Mouse (Mus musculus): ENCODE measurements around the gene BC035044. TPM values are rescaled to one million over a fixed set of nuclear protein-coding genes. Genes with fewer than 3 reads are reported as not detected.

BC035044 gene
- polyA plus RNA-seq, 1 experiment from 2014 or later: 11.9 TPM

DNA sequence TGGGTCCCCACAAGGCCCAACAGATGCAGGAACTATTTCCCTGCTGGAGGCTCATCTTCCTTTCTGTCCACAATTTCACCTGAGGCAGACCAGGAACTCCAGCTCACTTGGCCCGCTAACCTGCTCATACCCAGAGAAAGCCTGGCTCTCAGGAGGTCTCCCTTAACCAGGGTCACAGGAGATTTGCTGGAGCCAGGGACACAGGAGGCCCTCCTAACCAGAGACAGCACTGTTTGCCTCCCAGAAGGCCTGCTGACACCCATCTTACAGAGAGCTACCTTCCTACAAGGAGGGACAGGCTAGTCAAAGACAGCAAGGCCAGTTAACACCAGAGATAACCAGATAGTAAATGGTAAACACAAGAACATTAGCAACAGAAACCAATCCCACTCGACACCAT lies 33.0 kb downstream of the BC035044 start:
- Histone ChIP-seq H3K36me3 (replicated peaks; ENCODE audit: insufficient read depth, low read length) (no peaks in the 10 kb centered on the region), H3K9ac (replicated peaks) (no peak overlapping the region), H3K4me3 (ENCODE audit: low read depth, low read length) (no peak overlapping the region), H3K27ac (ENCODE audit: low read depth) (no peak overlapping the region), H3K9me3 (ENCODE audit: low read length) (no peaks in the 10 kb centered on the region), H3K4me1 (ENCODE audit: insufficient read depth) (peaks cover 8% of the 10 kb centered on the region; the same call in 1 of the 2 replicates), H3K4me2 (ENCODE audit: low read depth, low read length) (no peak overlapping the region), H3K27me3 (ENCODE audit: insufficient read depth, low read length) (no peaks in the 10 kb centered on the region)
- WGBS (ENCODE audit: insufficient replicate concordance): 75% methylated on average over 2 of the region's 2 CpGs
- DNase-seq (no peak), ATAC-seq (no peak)
- TF ChIP-seq CTCF (IDR thresholded peaks at IDR 0.05; ENCODE audit: low read depth) (no peak), EP300 (IDR thresholded peaks at IDR 0.05; ENCODE audit: low read depth) (no peak)

DNA sequence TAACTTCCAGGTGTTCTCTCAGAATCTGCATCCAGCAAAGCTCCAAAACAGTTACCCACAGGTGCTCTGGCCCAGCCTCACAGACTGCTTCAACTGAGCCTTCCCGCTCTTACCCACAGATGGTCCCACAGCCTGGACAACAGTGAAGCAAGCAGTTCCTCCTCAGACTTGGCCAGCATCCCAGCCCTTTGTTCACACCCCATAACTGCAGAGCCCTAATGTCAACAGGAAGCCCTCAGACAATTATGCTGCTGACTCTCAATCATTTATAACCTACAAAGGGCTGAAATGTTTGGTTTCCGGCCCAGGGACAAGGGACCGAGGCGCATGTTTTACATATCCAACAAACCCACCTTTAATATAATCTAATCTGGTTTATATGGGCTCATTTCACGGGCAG lies 34.7 kb downstream of the BC035044 start:
- ATAC-seq (peak; percentile 51), DNase-seq (no peak)
- no peaks in the 10 kb centered on the region for H3K27me3 ChIP-seq (ENCODE audit: insufficient read depth, low read length)
- TF ChIP-seq CTCF (IDR thresholded peaks at IDR 0.05; ENCODE audit: low read depth) (no peak), EP300 (IDR thresholded peaks at IDR 0.05; ENCODE audit: low read depth) (0 out of 2 replicates have a peak, but pooled peaks have one; percentile 23)
- no peak overlapping the region for H3K4me3 ChIP-seq (ENCODE audit: low read depth, low read length)
- H3K4me2 ChIP-seq (ENCODE audit: low read depth, low read length): no peak overlapping the region
- no peaks in the 10 kb centered on the region for H3K9me3 ChIP-seq (ENCODE audit: low read length)
- WGBS (ENCODE audit: insufficient replicate concordance): 59% methylated on average over 5 of the region's 5 CpGs
- H3K9ac ChIP-seq (replicated peaks): no peak overlapping the region
- no peaks in the 10 kb centered on the region for H3K36me3 ChIP-seq (replicated peaks; ENCODE audit: insufficient read depth, low read length)
- H3K27ac ChIP-seq (ENCODE audit: low read depth): no peak overlapping the region
- H3K4me1 ChIP-seq (ENCODE audit: insufficient read depth): peaks cover 15% of the 10 kb centered on the region

DNA sequence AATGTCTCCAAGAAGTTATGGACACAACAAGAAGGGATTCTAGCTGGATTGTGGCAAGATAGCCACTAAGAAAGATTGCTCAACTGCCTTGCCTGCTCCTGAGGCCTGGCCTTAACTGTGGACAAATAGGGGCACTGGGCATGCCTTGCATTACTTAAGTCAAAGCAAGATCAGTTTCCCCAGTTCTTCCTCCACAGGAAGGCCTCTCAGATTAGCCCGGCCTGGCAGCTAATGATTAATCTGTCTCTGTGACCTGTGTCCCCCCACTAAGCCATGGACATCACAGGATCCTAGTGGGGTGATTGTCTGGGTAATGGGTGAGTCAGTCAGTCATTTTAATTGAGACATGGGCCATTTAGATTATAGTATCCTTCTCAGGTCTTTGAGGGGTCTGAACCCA lies 35.4 kb downstream of the BC035044 start:
- Histone ChIP-seq H3K27ac (ENCODE audit: low read depth) (no peak overlapping the region), H3K4me3 (ENCODE audit: low read depth, low read length) (no peak overlapping the region)
- DNase-seq: no peak

DNA sequence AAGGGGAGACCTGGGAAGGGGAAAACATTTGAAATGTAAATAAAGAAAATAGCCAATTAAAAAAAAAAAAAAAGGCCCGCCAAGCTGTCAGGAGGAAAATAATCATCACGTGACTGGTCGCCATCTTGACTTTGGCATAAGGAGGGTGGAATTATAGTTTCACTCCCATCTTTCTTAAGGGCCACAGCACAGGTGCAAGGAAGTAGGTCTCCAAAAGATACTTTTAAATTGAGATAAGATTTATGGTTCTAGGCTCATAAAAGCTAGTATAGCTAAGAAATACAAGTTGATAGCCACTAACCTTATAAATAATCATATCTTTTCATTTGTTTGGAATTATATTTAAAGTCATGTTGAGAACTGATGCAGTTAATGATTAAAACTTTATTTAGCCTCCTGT lies 36.0 kb downstream of the BC035044 start:
- H3K4me3 ChIP-seq (ENCODE audit: low read depth, low read length): no peak overlapping the region
- H3K27me3 ChIP-seq (ENCODE audit: insufficient read depth, low read length): no peaks in the 10 kb centered on the region
- no peaks in the 10 kb centered on the region for H3K36me3 ChIP-seq (replicated peaks; ENCODE audit: insufficient read depth, low read length)
- H3K9me3 ChIP-seq (ENCODE audit: low read length): no peaks in the 10 kb centered on the region
- H3K4me2 ChIP-seq (ENCODE audit: low read depth, low read length): no peak overlapping the region
- H3K27ac ChIP-seq (ENCODE audit: low read depth): no peak overlapping the region
- DNase-seq (no peak), ATAC-seq (no peak)
- WGBS (ENCODE audit: insufficient replicate concordance): 83% methylated on average over 3 of the region's 3 CpGs
- no peak overlapping the region for H3K9ac ChIP-seq (replicated peaks)
- TF ChIP-seq EP300 (IDR thresholded peaks at IDR 0.05; ENCODE audit: low read depth) (no peak), CTCF (IDR thresholded peaks at IDR 0.05; ENCODE audit: low read depth) (no peak)
- peaks cover 19% of the 10 kb centered on the region for H3K4me1 ChIP-seq (ENCODE audit: insufficient read depth)

More for the DNA sequence above, 35.4 kb downstream of the BC035044 start:
- Histone ChIP-seq H3K4me1 (ENCODE audit: insufficient read depth) (peaks cover 17% of the 10 kb centered on the region), H3K27me3 (ENCODE audit: insufficient read depth, low read length) (no peaks in the 10 kb centered on the region), H3K9ac (replicated peaks) (no peak overlapping the region), H3K36me3 (replicated peaks; ENCODE audit: insufficient read depth, low read length) (no peaks in the 10 kb centered on the region), H3K4me2 (ENCODE audit: low read depth, low read length) (no peak overlapping the region), H3K9me3 (ENCODE audit: low read length) (no peaks in the 10 kb centered on the region)
- no peak for ATAC-seq
- 18% methylated on average over 1 of the region's 1 CpGs for WGBS (ENCODE audit: insufficient replicate concordance)
- no peak for TF ChIP-seq EP300 (IDR thresholded peaks at IDR 0.05; ENCODE audit: low read depth)
- TF ChIP-seq CTCF (IDR thresholded peaks at IDR 0.05; ENCODE audit: low read depth): no peak

DNA sequence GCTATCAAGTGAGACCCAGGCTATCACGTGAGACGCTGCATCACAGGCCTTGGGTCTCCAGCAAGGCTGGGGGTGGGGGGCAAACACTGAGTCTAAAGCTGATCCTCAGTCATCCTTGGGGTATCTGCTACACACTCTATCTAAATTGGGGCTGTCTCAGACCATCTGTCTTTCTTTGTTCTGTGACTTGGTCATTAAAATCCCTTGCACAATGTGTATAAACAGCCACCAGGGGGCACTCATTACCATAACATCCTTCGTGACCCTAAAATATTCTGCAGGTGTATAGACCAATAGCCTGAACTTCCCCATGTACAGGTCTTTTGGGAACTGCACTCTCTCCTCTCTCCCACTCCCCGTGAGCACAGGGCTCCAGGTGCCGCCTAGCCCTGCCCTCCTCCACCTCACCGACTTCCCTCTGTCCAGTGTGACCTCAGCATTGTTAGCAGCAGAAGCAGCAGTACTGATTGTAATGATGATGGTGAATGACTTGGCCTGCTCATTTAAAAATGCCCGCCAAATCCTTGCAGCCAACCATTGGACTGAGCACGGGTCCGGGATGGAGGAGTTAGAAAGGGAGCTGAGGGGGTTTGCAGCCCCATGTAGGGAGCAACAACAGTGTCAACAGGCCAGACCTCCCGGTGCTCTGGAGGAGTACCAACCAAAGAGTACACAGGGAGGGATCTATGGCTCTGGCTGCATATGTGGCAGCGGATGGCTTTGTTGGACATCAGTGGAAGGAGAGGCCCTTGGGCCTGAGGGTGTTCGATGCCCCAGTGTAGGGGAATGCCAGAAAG lies 36.7 kb downstream of the BC035044 start:
- WGBS (ENCODE audit: insufficient replicate concordance): 46% methylated on average over 12 of the region's 12 CpGs
- Histone ChIP-seq H3K9me3 (ENCODE audit: low read length) (no peaks in the 10 kb centered on the region), H3K9ac (replicated peaks) (no peak overlapping the region), H3K36me3 (replicated peaks; ENCODE audit: insufficient read depth, low read length) (no peaks in the 10 kb centered on the region; the same call in 1 of the 2 replicates), H3K27ac (ENCODE audit: low read depth) (no peak overlapping the region), H3K27me3 (ENCODE audit: insufficient read depth, low read length) (no peaks in the 10 kb centered on the region), H3K4me1 (ENCODE audit: insufficient read depth) (peaks cover 19% of the 10 kb centered on the region), H3K4me2 (ENCODE audit: low read depth, low read length) (no peak overlapping the region), H3K4me3 (ENCODE audit: low read depth, low read length) (no peak overlapping the region)
- ATAC-seq: peak; percentile 48
- peak; percentile 64 for DNase-seq
- TF ChIP-seq CTCF (IDR thresholded peaks at IDR 0.05; ENCODE audit: low read depth) (peak; percentile 83), EP300 (IDR thresholded peaks at IDR 0.05; ENCODE audit: low read depth) (no peak)

DNA sequence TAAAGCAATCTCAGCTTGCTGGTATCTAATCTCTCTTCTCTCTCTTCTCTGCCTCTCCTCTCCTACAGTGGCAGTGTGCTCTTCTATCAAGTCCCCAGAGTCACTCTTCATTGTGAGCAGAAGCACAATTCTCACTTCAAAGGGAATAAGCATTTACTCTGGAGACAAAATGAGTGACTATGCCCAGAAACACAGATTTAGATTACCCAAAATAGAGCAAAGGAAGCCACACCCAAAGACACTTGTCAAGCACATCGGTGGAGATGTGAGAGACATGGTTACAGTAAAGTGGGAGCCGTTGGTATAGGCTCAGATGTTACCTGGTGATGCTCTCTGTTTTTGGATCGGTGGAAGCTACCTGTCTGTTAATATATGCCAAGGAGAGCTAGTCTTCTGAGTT lies 38.2 kb downstream of the BC035044 start:
- H3K9ac ChIP-seq (replicated peaks): no peak overlapping the region
- no peak overlapping the region for H3K27ac ChIP-seq (ENCODE audit: low read depth)
- H3K36me3 ChIP-seq (replicated peaks; ENCODE audit: insufficient read depth, low read length): no peaks in the 10 kb centered on the region; the same call in 1 of the 2 replicates
- H3K4me2 ChIP-seq (ENCODE audit: low read depth, low read length): no peak overlapping the region
- DNase-seq: no peak
- no peaks in the 10 kb centered on the region for H3K27me3 ChIP-seq (ENCODE audit: insufficient read depth, low read length)
- WGBS (ENCODE audit: insufficient replicate concordance): 36% methylated on average over 3 of the region's 3 CpGs
- no peak overlapping the region for H3K4me3 ChIP-seq (ENCODE audit: low read depth, low read length)
- TF ChIP-seq EP300 (IDR thresholded peaks at IDR 0.05; ENCODE audit: low read depth): no peak
- TF ChIP-seq CTCF (IDR thresholded peaks at IDR 0.05; ENCODE audit: low read depth): no peak
- H3K9me3 ChIP-seq (ENCODE audit: low read length): no peaks in the 10 kb centered on the region
- H3K4me1 ChIP-seq (ENCODE audit: insufficient read depth): peaks cover 19% of the 10 kb centered on the region
- no peak for ATAC-seq

Measured in liver, postnatal 0 days (tissue).